ENCODE assay signal across 16 mouse cellular contexts in genomic region chr11:117667825-117668224, GRCm38 (mm10). TPM values are rescaled to one million over a fixed set of nuclear protein-coding genes. Genes with fewer than 3 reads are reported as not detected.
DNase-seq lines count a peak whose midpoint lies in the region; ATAC-seq and TF ChIP-seq lines count a peak whose summit lies in the region.
"Had no signal": no experiment of that assay in that cellular context is flagged by ENCODE, and none has a peak within 500 bp of the region (broad histone marks: within the 10 kb centered on the region; RNA-seq: fewer than 3 reads in every experiment).

No protein-coding gene starts in this region.

- no peak overlapping the region for H3K4me3 ChIP-seq in hindbrain, postnatal 0 days (ENCODE audit: low read length)
- no peak overlapping the region for H3K4me3 ChIP-seq in hindbrain, embryonic 11.5 days (ENCODE audit: low read depth, low read length)
- no peak overlapping the region for H3K4me3 ChIP-seq in midbrain, postnatal 0 days (ENCODE audit: low read depth, low read length)
- no peak overlapping the region for H3K4me3 ChIP-seq in midbrain, embryonic 13.5 days (replicated peaks)

- peak; percentile 74 to 79 for DNase-seq in cerebellum, postnatal 10 days
- no peak for DNase-seq in cerebellum, adult 11-12 months
- DNase-seq in hindbrain, postnatal 0 days (ENCODE audit: low spot score): peak; percentile 49
- no peak for DNase-seq in hindbrain, embryonic 11.5 days (ENCODE audit: low spot score)
- peak; percentile 15 for DNase-seq in midbrain, postnatal 0 days (ENCODE audit: low spot score)
- DNase-seq: gastrocnemius, postnatal 25 days; heart, postnatal 4 days; layer of hippocampus, postnatal 36 days; lung, postnatal 10 days; right cerebral cortex, postnatal 4 days; thymus, postnatal 4 days had no signal

- TF ChIP-seq CTCF in hindbrain, postnatal 0 days (IDR thresholded peaks at IDR 0.05; ENCODE audit: low read depth): no peak
- no peak for TF ChIP-seq CTCF in midbrain, postnatal 0 days (IDR thresholded peaks at IDR 0.05)

- no peak overlapping the region for H3K27ac ChIP-seq in hindbrain, postnatal 0 days
- no peak overlapping the region for H3K27ac ChIP-seq in hindbrain, embryonic 11.5 days (ENCODE audit: low read depth, low read length)
- H3K27ac ChIP-seq in midbrain, postnatal 0 days (ENCODE audit: low read depth, low read length): no peak overlapping the region
- H3K27ac ChIP-seq in midbrain, embryonic 13.5 days: no peak overlapping the region
- H3K27ac ChIP-seq: liver, embryonic 14.5 days had no signal

- H3K4me2 ChIP-seq in hindbrain, postnatal 0 days (ENCODE audit: low read depth, low read length): no peak overlapping the region
- no peak overlapping the region for H3K4me2 ChIP-seq in hindbrain, embryonic 11.5 days (replicated peaks; ENCODE audit: low read depth, low read length)
- H3K4me2 ChIP-seq in midbrain, postnatal 0 days (ENCODE audit: low read depth, low read length, poor library complexity, severe bottlenecking): no peak overlapping the region
- H3K4me2 ChIP-seq in midbrain, embryonic 13.5 days (replicated peaks): no peak overlapping the region
- H3K4me2 ChIP-seq: heart, embryonic 11.5 days had no signal

- no peaks in the 10 kb centered on the region for H3K9me3 ChIP-seq in hindbrain, postnatal 0 days (ENCODE audit: low read length)
- H3K9me3 ChIP-seq in hindbrain, embryonic 11.5 days (ENCODE audit: control insufficient read depth, low read length): no peaks in the 10 kb centered on the region
- H3K9me3 ChIP-seq in midbrain, postnatal 0 days (ENCODE audit: low read length): no peaks in the 10 kb centered on the region
- H3K9me3 ChIP-seq in midbrain, embryonic 13.5 days: no peaks in the 10 kb centered on the region

- H3K36me3 ChIP-seq in hindbrain, postnatal 0 days (ENCODE audit: insufficient read depth, low read length): no peaks in the 10 kb centered on the region
- H3K36me3 ChIP-seq in hindbrain, embryonic 11.5 days (ENCODE audit: control insufficient read depth, insufficient read depth, low read length): no peaks in the 10 kb centered on the region
- H3K36me3 ChIP-seq in midbrain, postnatal 0 days (ENCODE audit: insufficient read depth, low read length): no peaks in the 10 kb centered on the region
- H3K36me3 ChIP-seq in midbrain, embryonic 13.5 days: no peaks in the 10 kb centered on the region

- no peak overlapping the region for H3K9ac ChIP-seq in hindbrain, postnatal 0 days (replicated peaks; ENCODE audit: low read length)
- H3K9ac ChIP-seq in hindbrain, embryonic 11.5 days (ENCODE audit: low read depth, low read length): no peak overlapping the region
- H3K9ac ChIP-seq in midbrain, postnatal 0 days (replicated peaks; ENCODE audit: low read length, poor library complexity, severe bottlenecking): no peak overlapping the region
- no peak overlapping the region for H3K9ac ChIP-seq in midbrain, embryonic 13.5 days (replicated peaks)
- H3K9ac ChIP-seq: liver, embryonic 14.5 days had no signal

- 0 out of 2 replicates have a peak, but pooled peaks cover 4% of the 10 kb centered on the region for H3K4me1 ChIP-seq in hindbrain, postnatal 0 days (ENCODE audit: insufficient read depth, low read length)
- no peaks in the 10 kb centered on the region for H3K4me1 ChIP-seq in hindbrain, embryonic 11.5 days (replicated peaks; ENCODE audit: control insufficient read depth, insufficient read depth, low read length)
- H3K4me1 ChIP-seq in midbrain, postnatal 0 days (ENCODE audit: insufficient read depth, low read length): peaks cover 3% of the 10 kb centered on the region; the same call in 1 of the 2 replicates
- peaks cover 55% of the 10 kb centered on the region for H3K4me1 ChIP-seq in midbrain, embryonic 13.5 days (replicated peaks)

- WGBS in hindbrain, postnatal 0 days: 39% methylated on average over 5 of the region's 5 CpGs
- 82% methylated on average over 5 of the region's 5 CpGs for WGBS in hindbrain, embryonic 11.5 days
- 37% methylated on average over 5 of the region's 5 CpGs for WGBS in midbrain, postnatal 0 days
- WGBS in midbrain, embryonic 13.5 days: 71% methylated on average over 5 of the region's 5 CpGs

- no peak for ATAC-seq in hindbrain, postnatal 0 days
- no peak for ATAC-seq in hindbrain, embryonic 11.5 days (ENCODE audit: low FRiP score)
- ATAC-seq in midbrain, postnatal 0 days (ENCODE audit: low FRiP score): no peak
- ATAC-seq in midbrain, embryonic 13.5 days: no peak
- ATAC-seq in monocyte, adult 5-6 weeks (replicated peaks; ENCODE audit: insufficient number of reproducible peaks, low FRiP score, low TSS enrichment, poor library complexity, severe bottlenecking): no peak
- ATAC-seq: intestine, embryonic 16.5 days had no signal

- H3K27me3 ChIP-seq in hindbrain, postnatal 0 days (ENCODE audit: insufficient read depth, low read length): no peaks in the 10 kb centered on the region
- no peaks in the 10 kb centered on the region for H3K27me3 ChIP-seq in hindbrain, embryonic 11.5 days (ENCODE audit: control insufficient read depth, insufficient read depth, low read length)
- no peaks in the 10 kb centered on the region for H3K27me3 ChIP-seq in midbrain, postnatal 0 days (ENCODE audit: insufficient read depth, low read length)
- H3K27me3 ChIP-seq in midbrain, embryonic 13.5 days: no peaks in the 10 kb centered on the region

RNA-seq across cellular contexts. Expression of gene Tnrc6c, which starts 13.7 kb away (rescaled TPM):
- total RNA-seq in hindbrain, postnatal 0 days (2014; rRNA removed): 56.4 and 64.9 TPM in 2 replicates
- polyA plus RNA-seq in hindbrain, postnatal 0 days (2015; fragmentation: Nextera tagmentation; extraction: Ambion mirVana): 18.3 and 19.7 TPM in 2 replicates
- polyA plus RNA-seq in hindbrain, embryonic 11.5 days (2014; fragmentation: Nextera tagmentation; extraction: Ambion mirVana): 17.0 and 20.6 TPM in 2 replicates
- 78.4 and 79.8 TPM in 2 replicates for total RNA-seq in midbrain, postnatal 0 days (2014; rRNA removed)
- polyA plus RNA-seq in midbrain, postnatal 0 days (2015; fragmentation: Nextera tagmentation; extraction: Ambion mirVana): 22.8 and 26.5 TPM in 2 replicates
- polyA plus RNA-seq in midbrain, embryonic 13.5 days (2015; fragmentation: Nextera tagmentation; extraction: Ambion mirVana): 30.3 and 31.7 TPM in 2 replicates
- total RNA-seq in monocyte, adult 5-6 weeks (2017): 20.2 to 43.0 TPM (median 22.1 TPM) in 3 replicates

Comparison
In these comparisons a context has a peak if more than half of its experiments do, and no peak if none do; other contexts are left out.
1. DNase-seq: peak in cerebellum, postnatal 10 days (2 of 2), hindbrain, postnatal 0 days (single experiment) and midbrain, postnatal 0 days (single experiment); none in cerebellum, adult 11-12 months (single experiment) and hindbrain, embryonic 11.5 days (single experiment).